Mouse (Mus musculus): ENCODE measurements around the gene Fblim1. TPM values are rescaled to one million over a fixed set of nuclear protein-coding genes. Genes with fewer than 3 reads are reported as not detected.
A peak's percentile ranks its signal among the peaks of the same experiment; 100 is the strongest.

The Fblim1 gene
- polyA plus RNA-seq, 1 experiment from 2014 or later, result 76.1 TPM

DNA sequence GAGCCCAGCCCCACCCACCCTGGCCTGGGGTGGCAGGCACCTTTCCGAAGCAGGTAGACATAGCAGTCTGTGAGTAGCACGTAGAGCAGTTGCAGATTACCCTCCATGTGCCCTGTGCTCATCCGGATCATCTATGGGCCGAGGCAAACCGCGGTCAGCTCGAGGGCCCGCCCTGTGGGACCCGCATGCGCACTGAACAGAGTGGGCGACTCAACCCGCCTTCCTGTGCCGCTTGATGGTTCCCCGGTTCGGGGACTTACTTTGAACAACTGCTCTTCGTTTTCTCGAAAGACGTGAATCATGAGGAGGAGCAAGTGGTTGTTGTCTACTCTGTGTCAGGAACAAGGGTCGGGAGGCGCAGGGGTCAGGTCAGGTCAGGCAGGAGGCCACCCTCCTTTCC lies 25.4 kb upstream of the Fblim1 start:
- ATAC-seq (ENCODE audit: low read depth), result no peak
- Histone ChIP-seq H3K36me3 (ENCODE audit: control insufficient read depth, insufficient read depth, low read length) (peaks cover 55% of the 10 kb centered on the region), H3K27me3 (ENCODE audit: control insufficient read depth, insufficient read depth, low read depth, low read length) (no peaks in the 10 kb centered on the region), H3K27ac (ENCODE audit: low read length) (no peak overlapping the region), H3K4me2 (ENCODE audit: low read depth, low read length) (no peak overlapping the region), H3K4me3 (ENCODE audit: low read length) (no peak overlapping the region), H3K9ac (ENCODE audit: low read length) (no peak overlapping the region), H3K4me1 (replicated peaks; ENCODE audit: control insufficient read depth, insufficient read depth, low read length) (no peaks in the 10 kb centered on the region), H3K9me3 (ENCODE audit: control insufficient read depth, low read length) (no peaks in the 10 kb centered on the region)
- 91% methylated on average over 20 of the region's 20 CpGs for WGBS

DNA sequence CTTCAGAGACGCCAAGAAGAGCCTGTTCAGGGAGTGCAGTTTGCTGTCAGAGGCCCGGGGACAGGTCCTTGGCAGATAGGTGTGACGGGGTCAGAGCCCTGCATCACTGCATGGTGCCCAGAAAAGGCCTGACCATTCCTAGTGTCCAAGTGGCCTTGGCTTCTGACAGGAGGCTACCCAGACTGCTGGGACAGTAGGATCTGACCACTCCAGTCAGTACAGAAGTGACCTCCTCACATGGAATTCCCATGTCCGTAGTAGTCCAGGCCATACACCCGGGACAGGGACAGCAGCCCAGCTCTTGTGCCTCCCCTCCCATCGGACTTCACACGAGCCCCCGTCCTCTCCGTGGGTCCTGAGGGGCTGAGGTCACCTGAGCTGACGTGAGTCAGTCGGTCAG lies 24.1 kb upstream of the Fblim1 start:
- ATAC-seq (ENCODE audit: low read depth), result no peak
- Histone ChIP-seq H3K4me1 (replicated peaks; ENCODE audit: control insufficient read depth, insufficient read depth, low read length) (0 out of 2 replicates have a peak, but pooled peaks cover 2% of the 10 kb centered on the region), H3K9me3 (ENCODE audit: control insufficient read depth, low read length) (no peaks in the 10 kb centered on the region), H3K36me3 (ENCODE audit: control insufficient read depth, insufficient read depth, low read length) (peaks cover 58% of the 10 kb centered on the region), H3K27me3 (ENCODE audit: control insufficient read depth, insufficient read depth, low read depth, low read length) (no peaks in the 10 kb centered on the region), H3K27ac (ENCODE audit: low read length) (no peak overlapping the region), H3K9ac (ENCODE audit: low read length) (no peak overlapping the region), H3K4me3 (ENCODE audit: low read length) (no peak overlapping the region), H3K4me2 (ENCODE audit: low read depth, low read length) (no peak overlapping the region)
- WGBS, result 90% methylated on average over 11 of the region's 11 CpGs

DNA sequence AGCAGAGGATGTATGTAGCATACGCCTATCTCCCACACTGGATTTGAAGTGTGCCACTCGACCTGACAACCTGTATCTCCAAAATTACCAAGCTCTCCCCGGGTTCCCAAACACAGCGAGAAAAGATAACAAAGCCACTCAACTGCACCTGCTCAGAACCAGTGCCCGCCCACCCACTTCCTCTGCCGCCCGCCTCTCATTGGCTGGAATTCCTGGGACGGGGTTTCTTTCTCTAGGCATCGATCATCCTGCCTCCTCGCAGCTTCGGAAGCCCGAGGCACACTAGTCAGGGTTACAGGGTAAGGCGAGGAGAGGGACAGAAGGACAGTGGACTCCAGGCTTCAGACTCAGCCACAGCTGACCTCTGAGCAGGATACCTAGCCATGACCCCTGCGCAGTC lies 22.8 kb upstream of the Fblim1 start:
- Histone ChIP-seq H3K27me3 (ENCODE audit: control insufficient read depth, insufficient read depth, low read depth, low read length) (no peaks in the 10 kb centered on the region), H3K4me3 (ENCODE audit: low read length) (no peak overlapping the region), H3K4me1 (replicated peaks; ENCODE audit: control insufficient read depth, insufficient read depth, low read length) (0 out of 2 replicates have a peak, but pooled peaks cover 2% of the 10 kb centered on the region), H3K4me2 (ENCODE audit: low read depth, low read length) (no peak overlapping the region), H3K9ac (ENCODE audit: low read length) (no peak overlapping the region), H3K36me3 (ENCODE audit: control insufficient read depth, insufficient read depth, low read length) (peaks cover 55% of the 10 kb centered on the region), H3K27ac (ENCODE audit: low read length) (no peak overlapping the region), H3K9me3 (ENCODE audit: control insufficient read depth, low read length) (no peaks in the 10 kb centered on the region)
- 75% methylated on average over 14 of the region's 14 CpGs for whole genome bisulfite sequencing
- no peak for ATAC-seq (ENCODE audit: low read depth)

- H3K27ac ChIP-seq (ENCODE audit: low read length), result no peak overlapping the region
These were observed 21.6 kb upstream of the Fblim1 start for GRCm38 (mm10) chr4:141627502-141627901.

GRCm38 (mm10) chr4:141625774-141626550 lies 20.1 kb upstream of the Fblim1 start:
- Histone ChIP-seq H3K36me3 (ENCODE audit: control insufficient read depth, insufficient read depth, low read length) (peaks cover 33% of the 10 kb centered on the region), H3K27ac (ENCODE audit: low read length) (no peak overlapping the region), H3K4me2 (ENCODE audit: low read depth, low read length) (no peak overlapping the region), H3K4me3 (ENCODE audit: low read length) (no peak overlapping the region), H3K27me3 (ENCODE audit: control insufficient read depth, insufficient read depth, low read depth, low read length) (no peaks in the 10 kb centered on the region), H3K9me3 (ENCODE audit: control insufficient read depth, low read length) (no peaks in the 10 kb centered on the region), H3K9ac (ENCODE audit: low read length) (no peak overlapping the region), H3K4me1 (replicated peaks; ENCODE audit: control insufficient read depth, insufficient read depth, low read length) (0 out of 2 replicates have a peak, but pooled peaks cover 2% of the 10 kb centered on the region)
- ATAC-seq (ENCODE audit: low read depth), result no peak
- WGBS, result 87% methylated on average over 16 of the region's 16 CpGs

More at GRCm38 (mm10) chr4:141627502-141627901, 21.6 kb upstream of the Fblim1 start:
- no peak overlapping the region for H3K4me2 ChIP-seq (ENCODE audit: low read depth, low read length)
- 89% methylated on average over 5 of the region's 5 CpGs for WGBS
- 0 out of 2 replicates have a peak, but pooled peaks cover 2% of the 10 kb centered on the region for H3K4me1 ChIP-seq (replicated peaks; ENCODE audit: control insufficient read depth, insufficient read depth, low read length)
- H3K4me3 ChIP-seq (ENCODE audit: low read length), result no peak overlapping the region
- ATAC-seq (ENCODE audit: low read depth), result no peak
- peaks cover 47% of the 10 kb centered on the region for H3K36me3 ChIP-seq (ENCODE audit: control insufficient read depth, insufficient read depth, low read length)
- H3K9ac ChIP-seq (ENCODE audit: low read length), result no peak overlapping the region
- H3K27me3 ChIP-seq (ENCODE audit: control insufficient read depth, insufficient read depth, low read depth, low read length), result no peaks in the 10 kb centered on the region
- H3K9me3 ChIP-seq (ENCODE audit: control insufficient read depth, low read length), result no peaks in the 10 kb centered on the region

DNA sequence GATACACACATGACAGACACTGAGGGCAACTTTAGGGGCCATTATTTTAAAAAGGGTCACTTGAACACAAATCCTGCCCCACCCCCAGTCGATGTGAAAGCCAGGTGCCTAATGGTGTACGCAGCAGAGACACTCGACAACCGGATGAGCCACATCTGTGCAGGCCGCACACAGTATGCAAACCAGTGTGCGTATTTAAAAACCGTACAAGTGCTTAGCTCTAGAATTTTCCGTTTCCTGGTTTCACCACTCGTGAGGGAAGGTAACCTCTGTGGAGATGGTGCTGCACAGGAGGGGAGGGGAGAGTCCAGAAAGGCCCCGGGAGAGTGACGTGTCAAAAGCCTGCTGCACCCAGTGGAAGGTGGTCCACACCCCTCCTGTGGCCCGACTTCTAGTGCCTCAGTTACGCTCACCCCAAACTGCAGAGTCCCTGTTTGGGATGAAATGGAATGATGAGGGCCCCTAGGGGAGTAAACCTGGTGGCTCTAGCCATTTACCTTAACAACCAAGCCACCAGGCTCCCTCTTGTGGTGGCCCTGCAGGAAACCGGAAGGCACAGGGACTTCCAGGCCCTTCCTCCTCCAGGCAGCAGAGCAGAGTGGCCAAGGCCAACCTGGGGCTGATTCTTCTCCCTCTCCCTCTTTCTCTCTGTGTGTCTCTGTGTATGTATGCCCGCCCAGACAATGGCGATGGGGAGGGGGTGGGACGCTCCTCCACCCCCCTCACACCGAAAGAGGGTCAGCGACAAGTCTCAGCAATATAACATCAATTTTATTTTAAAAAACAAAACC lies 19.3 kb upstream of the Fblim1 start:
- Histone ChIP-seq H3K27ac (ENCODE audit: low read length) (no peak overlapping the region), H3K4me2 (ENCODE audit: low read depth, low read length) (no peak overlapping the region), H3K36me3 (ENCODE audit: control insufficient read depth, insufficient read depth, low read length) (peaks cover 25% of the 10 kb centered on the region), H3K4me3 (ENCODE audit: low read length) (no peak overlapping the region), H3K4me1 (replicated peaks; ENCODE audit: control insufficient read depth, insufficient read depth, low read length) (0 out of 2 replicates have a peak, but pooled peaks cover 2% of the 10 kb centered on the region), H3K9ac (ENCODE audit: low read length) (no peak overlapping the region), H3K9me3 (ENCODE audit: control insufficient read depth, low read length) (no peaks in the 10 kb centered on the region), H3K27me3 (ENCODE audit: control insufficient read depth, insufficient read depth, low read depth, low read length) (no peaks in the 10 kb centered on the region)
- ATAC-seq (ENCODE audit: low read depth), result no peak
- 73% methylated on average over 19 of the region's 19 CpGs for WGBS

DNA sequence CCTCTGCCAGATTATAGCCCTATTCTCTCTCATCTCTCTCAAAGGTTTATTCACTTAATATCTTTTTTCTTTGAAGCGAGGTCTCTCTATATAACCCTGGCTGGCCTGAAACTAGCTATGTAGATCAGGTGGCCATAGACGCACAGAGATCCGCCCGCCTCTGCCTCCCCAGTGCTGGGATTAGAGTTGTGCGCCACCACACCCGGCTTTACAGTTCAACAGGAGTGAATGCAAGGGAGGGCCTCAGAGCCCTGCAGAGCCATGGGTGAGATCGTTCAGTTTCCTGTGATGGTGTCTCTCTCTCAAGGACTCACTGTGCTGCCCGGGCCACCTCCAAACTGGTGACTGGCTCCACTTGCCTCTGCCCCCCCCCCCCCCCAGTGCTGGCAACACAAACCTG lies 18.2 kb upstream of the Fblim1 start:
- Histone ChIP-seq H3K9me3 (ENCODE audit: control insufficient read depth, low read length) (no peaks in the 10 kb centered on the region), H3K4me2 (ENCODE audit: low read depth, low read length) (no peak overlapping the region), H3K4me1 (replicated peaks; ENCODE audit: control insufficient read depth, insufficient read depth, low read length) (peaks cover 2% of the 10 kb centered on the region; the same call in 1 of the 2 replicates), H3K4me3 (ENCODE audit: low read length) (no peak overlapping the region), H3K27ac (ENCODE audit: low read length) (no peak overlapping the region), H3K9ac (ENCODE audit: low read length) (no peak overlapping the region), H3K27me3 (ENCODE audit: control insufficient read depth, insufficient read depth, low read depth, low read length) (no peaks in the 10 kb centered on the region), H3K36me3 (ENCODE audit: control insufficient read depth, insufficient read depth, low read length) (peaks cover 16% of the 10 kb centered on the region)
- 87% methylated on average over 8 of the region's 8 CpGs for WGBS
- ATAC-seq (ENCODE audit: low read depth), result no peak

DNA sequence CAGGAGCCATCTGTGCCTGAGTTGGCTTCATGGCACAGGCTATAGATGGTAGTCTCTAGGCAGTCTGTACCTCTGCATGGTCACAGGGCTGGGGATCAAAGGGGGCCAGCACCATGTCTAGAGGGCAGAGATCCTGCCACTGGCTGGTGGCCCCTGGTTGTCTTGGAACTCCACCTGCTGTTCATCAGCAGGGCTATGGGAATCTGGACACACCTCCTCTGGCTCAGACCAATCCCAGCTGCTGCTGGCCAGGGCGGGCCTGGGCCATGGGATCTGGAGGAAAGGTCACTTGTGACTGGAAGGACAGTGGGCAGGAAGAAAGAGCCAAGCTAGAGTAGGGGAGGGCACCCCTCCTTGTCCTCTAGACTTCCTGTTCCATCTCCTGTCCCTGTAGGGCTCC lies 17.8 kb upstream of the Fblim1 start, which contains the start of gene Slc25a34:
Slc25a34 (minus strand) TSS at position 156 of the 400 bp plus-strand sequence.
- Histone ChIP-seq H3K9me3 (ENCODE audit: control insufficient read depth, low read length) (no peaks in the 10 kb centered on the region), H3K4me1 (replicated peaks; ENCODE audit: control insufficient read depth, insufficient read depth, low read length) (peaks cover 6% of the 10 kb centered on the region; the same call in 1 of the 2 replicates), H3K9ac (ENCODE audit: low read length) (no peak within 1 kb of the TSS), H3K4me2 (ENCODE audit: low read depth, low read length) (no peak within 1 kb of the TSS), H3K27me3 (ENCODE audit: control insufficient read depth, insufficient read depth, low read depth, low read length) (no peaks in the 10 kb centered on the region), H3K36me3 (ENCODE audit: control insufficient read depth, insufficient read depth, low read length) (peaks cover 12% of the 10 kb centered on the region), H3K4me3 (ENCODE audit: low read length) (no peak within 1 kb of the TSS), H3K27ac (ENCODE audit: low read length) (no peak within 1 kb of the TSS)
- 50% methylated on average over 1 of the region's 1 CpGs for WGBS
- peak; percentile 59 for ATAC-seq (ENCODE audit: low read depth)

DNA sequence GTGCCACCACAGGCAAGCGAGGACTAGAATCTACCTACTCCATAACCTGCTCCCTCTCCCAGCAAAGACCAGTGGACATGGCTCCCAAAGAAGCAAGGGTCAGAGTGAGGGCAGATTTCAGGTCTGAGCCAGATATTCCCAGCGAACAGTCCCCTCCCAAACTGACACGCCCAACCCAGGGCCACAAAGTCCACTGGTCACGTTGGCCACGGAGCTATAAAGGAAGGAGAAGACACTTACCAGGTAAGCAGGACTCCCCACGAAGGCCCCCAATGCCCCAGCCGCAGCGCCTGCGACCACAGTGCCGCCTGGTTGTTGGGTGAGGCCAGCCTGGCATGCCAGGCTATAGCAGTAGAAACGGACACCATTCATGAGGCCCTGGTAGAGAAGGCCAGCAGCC lies 17.1 kb upstream of the Fblim1 start:
- Histone ChIP-seq H3K27ac (ENCODE audit: low read length) (no peak overlapping the region), H3K4me3 (ENCODE audit: low read length) (no peak overlapping the region), H3K4me2 (ENCODE audit: low read depth, low read length) (no peak overlapping the region), H3K9me3 (ENCODE audit: control insufficient read depth, low read length) (no peaks in the 10 kb centered on the region), H3K27me3 (ENCODE audit: control insufficient read depth, insufficient read depth, low read depth, low read length) (no peaks in the 10 kb centered on the region), H3K4me1 (replicated peaks; ENCODE audit: control insufficient read depth, insufficient read depth, low read length) (peaks cover 9% of the 10 kb centered on the region; the same call in 1 of the 2 replicates), H3K36me3 (ENCODE audit: control insufficient read depth, insufficient read depth, low read length) (peaks cover 11% of the 10 kb centered on the region), H3K9ac (ENCODE audit: low read length) (no peak overlapping the region)
- WGBS, result 83% methylated on average over 11 of the region's 11 CpGs
- ATAC-seq (ENCODE audit: low read depth), result no peak

Measured in lung, embryonic 16.5 days (tissue).